Mouse (Mus musculus) limb, embryonic 11.5 days (tissue): ENCODE measurements at regions not wholly inside any gene's neighbourhood (a gene's known extent, or its start where the extent isn't known, plus 50 kb on each side); places are given as distances from the start of the nearest gene placed in this dataset.

Source experiments
- ATAC-seq: fragments of 200-750 bp; cut with Nextera tagmentation; 2 replicates; pipeline ENCODE4 v1.8.0; 2017; ENCODE audit warnings: low read depth; ENCODE audit not compliant: insufficient number of reproducible peaks, low FRiP score, low TSS enrichment
- DNase-seq: peaks from one replicate; pipeline ENCODE4 v3.0.0-alpha.2; 2015; ENCODE audit warnings: low spot score
- H3K27ac ChIP-seq: fragments of 300-500 bp; sonication (generic); replicated peaks from 2 replicates; pipeline ENCODE4 v1.5.1; 2014; ENCODE audit warnings: low read depth, mild to moderate bottlenecking, low read length
- H3K27me3 ChIP-seq: fragments of 300-500 bp; sonication (generic); 2 replicates; pipeline ENCODE4 v1.6.1; 2014; ENCODE audit warnings: mild to moderate bottlenecking, low read length, mixed read lengths; ENCODE audit not compliant: control insufficient read depth, insufficient read depth
- H3K36me3 ChIP-seq: fragments of 300-500 bp; sonication (generic); 2 replicates; pipeline ENCODE4 v1.6.1; 2014; ENCODE audit warnings: mild to moderate bottlenecking, low read length, moderate library complexity, mixed read lengths; ENCODE audit not compliant: control insufficient read depth, insufficient read depth
- H3K4me1 ChIP-seq: fragments of 300-500 bp; sonication (generic); 2 replicates; pipeline ENCODE4 v1.6.1; 2014; ENCODE audit warnings: low read length, mixed read lengths; ENCODE audit not compliant: control insufficient read depth, insufficient read depth
- H3K4me2 ChIP-seq: fragments of 300-500 bp; sonication (generic); 2 replicates; pipeline ENCODE4 v1.6.1; 2014; ENCODE audit warnings: low read depth, mild to moderate bottlenecking, moderate library complexity; ENCODE audit not compliant: severe bottlenecking
- H3K4me3 ChIP-seq: fragments of 300-500 bp; sonication (generic); 2 replicates; pipeline ENCODE4 v1.5.1; 2014; ENCODE audit warnings: low read depth, low read length
- H3K9ac ChIP-seq: fragments of 300-500 bp; sonication (generic); 2 replicates; pipeline ENCODE4 v1.6.1; 2014; ENCODE audit warnings: mild to moderate bottlenecking, low read length
- H3K9me3 ChIP-seq: fragments of 300-500 bp; sonication (generic); 2 replicates; pipeline ENCODE4 v1.6.1; 2016; ENCODE audit warnings: low read length; ENCODE audit not compliant: control insufficient read depth
- WGBS: fragments of 180-500 bp; shearing (Covaris S2); extraction: QIAGEN DNeasy Blood & Tissue Kit; methylation state at CpG from one replicate; pipeline ENCODE4 v1.1.7; 2014; 5-methylcytosine and 5-hydroxymethylcytosine counted together

DNA sequence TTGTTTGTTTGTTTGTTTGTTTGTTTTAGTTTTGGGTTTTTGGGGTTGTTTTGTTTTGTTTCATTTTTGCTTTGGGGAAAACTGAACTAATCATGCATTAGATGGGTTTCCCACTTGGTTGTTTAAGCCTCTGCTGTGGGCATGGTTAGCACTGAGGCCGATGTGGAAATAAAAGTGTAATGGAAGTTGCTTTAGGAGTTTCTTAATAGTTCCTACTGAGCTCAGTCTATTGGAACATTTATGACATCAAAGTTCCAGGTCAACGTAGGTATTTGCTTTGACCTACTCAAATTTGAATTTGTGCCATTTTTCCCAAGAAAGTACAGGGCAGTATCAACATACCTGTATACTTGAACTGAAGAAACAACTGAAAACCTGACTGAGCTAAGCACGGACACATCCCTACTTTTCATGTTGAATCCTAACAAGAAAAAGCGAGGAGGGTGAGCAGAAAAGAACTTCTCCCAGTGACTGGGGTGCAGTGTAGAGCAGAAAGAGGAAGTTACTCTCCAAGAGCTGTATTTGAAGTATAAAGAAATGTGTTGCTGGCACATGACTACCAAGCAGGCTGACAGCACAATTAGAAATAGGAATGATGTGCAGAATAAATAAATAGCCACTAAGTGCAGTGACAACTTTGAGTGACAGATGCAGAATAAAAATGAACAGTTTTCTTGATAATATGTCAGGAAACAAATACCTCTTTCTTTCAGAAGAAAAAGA lies 122.0 kb upstream of the Atp2b1 start:
- Histone ChIP-seq H3K4me3 (no peak overlapping the region), H3K27me3 (no peaks in the 10 kb centered on the region), H3K36me3 (no peaks in the 10 kb centered on the region), H3K9me3 (no peaks in the 10 kb centered on the region), H3K4me2 (no peak overlapping the region), H3K9ac (no peak overlapping the region), H3K27ac (no peak overlapping the region), H3K4me1 (no peaks in the 10 kb centered on the region)
- WGBS, result 87% methylated on average over 4 of the region's 4 CpGs
- ATAC-seq (no peak), DNase-seq (no peak)

DNA sequence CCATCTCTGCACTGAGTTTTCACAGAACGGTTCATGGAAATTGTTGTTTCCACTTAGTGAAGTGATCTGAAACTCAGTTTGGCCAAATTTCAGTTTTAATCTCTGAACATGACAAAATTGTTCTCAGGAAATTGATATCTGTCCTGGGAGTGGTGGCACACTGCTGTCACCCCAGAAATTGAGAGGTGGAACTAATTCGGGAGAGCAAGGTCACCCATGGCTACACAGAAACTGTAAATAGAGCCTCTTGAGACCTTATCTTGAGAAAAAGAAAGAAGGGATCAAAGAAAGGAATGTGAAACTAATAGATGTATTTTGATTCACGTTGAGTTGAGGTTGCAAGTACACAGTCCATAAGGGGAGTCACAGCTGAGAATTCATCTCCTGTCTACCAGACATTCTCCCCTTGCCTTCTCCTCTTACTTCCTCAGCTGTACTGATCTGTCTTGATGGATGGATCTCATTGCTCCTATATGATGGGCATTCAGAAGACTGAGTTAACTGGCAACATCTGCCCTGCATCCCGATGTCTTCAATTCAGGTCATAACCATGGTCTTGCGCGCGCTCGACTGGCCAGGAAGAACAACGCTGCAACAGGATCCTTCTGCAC lies 120.2 kb upstream of the Atp2b1 start:
- Histone ChIP-seq H3K27me3 (no peaks in the 10 kb centered on the region), H3K9me3 (no peaks in the 10 kb centered on the region), H3K36me3 (no peaks in the 10 kb centered on the region), H3K27ac (no peak overlapping the region), H3K9ac (no peak overlapping the region), H3K4me1 (no peaks in the 10 kb centered on the region), H3K4me3 (no peak overlapping the region), H3K4me2 (no peak overlapping the region)
- WGBS, result 85% methylated on average over 9 of the region's 9 CpGs
- ATAC-seq, result no peak; the same call in 1 of the 2 replicates
- no peak for DNase-seq

DNA sequence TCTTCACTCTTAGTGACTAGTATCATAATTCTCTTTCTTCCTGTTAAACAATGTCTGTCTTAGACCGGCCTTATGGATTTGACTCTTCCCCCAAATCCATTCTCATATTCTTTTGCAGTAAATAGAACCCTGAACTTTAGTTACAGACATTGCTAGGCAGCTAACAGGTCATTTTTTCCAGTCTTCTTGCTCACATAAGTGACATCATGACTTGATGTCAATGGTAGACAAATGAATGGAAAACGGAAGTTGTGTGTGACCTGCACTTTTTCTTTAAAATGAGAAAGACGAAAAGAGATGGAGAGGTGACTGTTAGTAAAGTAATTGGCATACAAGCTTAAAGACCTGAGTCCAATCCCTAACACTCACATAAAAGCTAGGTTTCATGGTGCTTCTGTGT lies 118.2 kb upstream of the Atp2b1 start:
- ATAC-seq, result no peak
- H3K36me3 ChIP-seq, result no peaks in the 10 kb centered on the region
- H3K27ac ChIP-seq, result no peak overlapping the region
- 92% methylated on average over 3 of the region's 3 CpGs for WGBS
- no peak overlapping the region for H3K9ac ChIP-seq
- no peak overlapping the region for H3K4me3 ChIP-seq
- no peaks in the 10 kb centered on the region for H3K9me3 ChIP-seq
- H3K4me1 ChIP-seq, result peaks cover 2% of the 10 kb centered on the region; the same call in 1 of the 2 replicates
- no peak for DNase-seq
- no peak overlapping the region for H3K4me2 ChIP-seq
- no peaks in the 10 kb centered on the region for H3K27me3 ChIP-seq

DNA sequence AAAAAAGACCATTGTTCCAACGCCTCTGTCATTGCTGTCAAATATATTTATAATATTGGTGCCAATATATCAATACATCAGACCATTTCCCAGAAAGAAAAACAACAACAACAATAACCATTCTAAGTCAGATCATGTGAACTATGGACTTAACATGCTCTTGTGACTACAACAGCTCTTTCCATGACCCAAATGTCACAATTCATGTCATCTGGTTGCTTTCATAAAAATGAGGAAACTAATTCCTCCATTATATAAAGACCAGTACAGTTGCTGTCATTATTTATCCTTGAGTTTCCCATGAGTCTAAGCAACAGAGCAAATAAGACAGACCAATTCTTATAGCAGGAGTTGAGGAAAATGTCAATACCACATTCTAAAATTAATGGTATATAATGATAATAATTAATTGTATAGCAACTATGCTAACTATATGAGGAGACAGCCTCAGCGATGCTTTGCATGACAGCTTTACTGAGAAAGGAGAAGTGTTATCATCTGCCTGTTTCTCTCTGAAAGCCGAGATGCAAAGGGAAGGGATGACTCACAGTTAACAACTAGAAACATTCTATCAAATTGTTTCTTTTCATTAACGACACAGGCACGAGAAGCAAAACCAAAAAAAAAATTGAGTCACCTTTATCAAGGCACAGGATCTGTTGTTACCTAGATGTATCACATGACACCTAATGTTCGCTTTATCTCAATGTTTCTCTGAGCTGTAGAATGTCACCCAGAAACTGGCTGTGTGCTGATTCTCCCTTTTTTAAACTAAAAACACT lies 115.4 kb upstream of the Atp2b1 start:
- DNase-seq, result no peak
- H3K27me3 ChIP-seq, result no peaks in the 10 kb centered on the region
- H3K9ac ChIP-seq, result no peak overlapping the region
- H3K4me3 ChIP-seq, result no peak overlapping the region
- no peak for ATAC-seq
- no peak overlapping the region for H3K4me2 ChIP-seq
- no peak overlapping the region for H3K27ac ChIP-seq
- no peaks in the 10 kb centered on the region for H3K36me3 ChIP-seq
- no peaks in the 10 kb centered on the region for H3K9me3 ChIP-seq
- H3K4me1 ChIP-seq, result peaks cover 2% of the 10 kb centered on the region; the same call in 1 of the 2 replicates
- WGBS, result 79% methylated on average over 6 of the region's 6 CpGs

DNA sequence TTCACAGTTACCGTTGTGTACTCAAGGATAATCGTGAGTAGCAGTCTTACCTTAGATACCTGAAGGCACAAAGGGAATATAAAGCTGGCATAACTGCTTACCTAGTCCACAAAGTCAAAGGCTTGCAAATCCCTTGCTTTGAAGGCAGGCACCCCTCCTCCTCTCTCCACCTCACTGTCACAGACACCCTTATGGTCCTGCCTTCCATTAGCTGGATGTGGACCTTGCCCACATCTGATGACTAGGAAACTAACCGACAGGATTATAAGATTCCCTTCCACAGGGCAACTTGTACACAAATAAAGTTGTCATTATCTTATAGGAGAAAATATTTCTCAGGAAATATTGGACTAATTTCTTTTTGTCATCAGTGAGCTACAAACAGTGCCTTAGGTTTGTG lies 114.4 kb upstream of the Atp2b1 start:
- Histone ChIP-seq H3K4me3 (no peak overlapping the region), H3K27me3 (no peaks in the 10 kb centered on the region), H3K4me1 (peaks cover 2% of the 10 kb centered on the region; the same call in 1 of the 2 replicates), H3K9me3 (no peaks in the 10 kb centered on the region), H3K9ac (no peak overlapping the region), H3K4me2 (no peak overlapping the region), H3K36me3 (no peaks in the 10 kb centered on the region), H3K27ac (no peak overlapping the region)
- no peak for ATAC-seq
- DNase-seq, result no peak
- 68% methylated on average over 3 of the region's 3 CpGs for WGBS

DNA sequence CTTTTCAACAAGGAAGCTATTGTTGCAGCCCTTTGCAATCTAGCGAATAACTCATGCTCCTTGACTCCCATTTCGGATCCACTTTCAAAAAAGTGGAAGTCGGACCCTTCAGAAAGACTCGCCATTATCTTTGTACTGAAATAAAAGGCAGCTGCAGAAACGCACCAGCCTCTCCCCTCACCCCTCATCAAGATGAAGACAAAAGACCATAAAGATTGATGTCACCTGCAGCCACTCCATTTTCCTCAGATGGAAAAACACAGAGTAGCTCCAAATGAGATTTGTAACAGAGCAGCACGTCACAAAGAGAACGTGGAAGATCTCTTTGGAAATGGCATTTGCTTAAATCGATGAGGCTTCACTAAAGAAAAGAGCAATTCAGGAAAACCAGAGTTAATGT lies 113.3 kb upstream of the Atp2b1 start:
- Histone ChIP-seq H3K4me2 (no peak overlapping the region), H3K27me3 (no peaks in the 10 kb centered on the region), H3K9ac (no peak overlapping the region), H3K36me3 (no peaks in the 10 kb centered on the region), H3K27ac (no peak overlapping the region), H3K4me3 (no peak overlapping the region), H3K4me1 (peaks cover 2% of the 10 kb centered on the region; the same call in 1 of the 2 replicates), H3K9me3 (no peaks in the 10 kb centered on the region)
- ATAC-seq (no peak), DNase-seq (no peak)
- WGBS, result 59% methylated on average over 8 of the region's 8 CpGs

DNA sequence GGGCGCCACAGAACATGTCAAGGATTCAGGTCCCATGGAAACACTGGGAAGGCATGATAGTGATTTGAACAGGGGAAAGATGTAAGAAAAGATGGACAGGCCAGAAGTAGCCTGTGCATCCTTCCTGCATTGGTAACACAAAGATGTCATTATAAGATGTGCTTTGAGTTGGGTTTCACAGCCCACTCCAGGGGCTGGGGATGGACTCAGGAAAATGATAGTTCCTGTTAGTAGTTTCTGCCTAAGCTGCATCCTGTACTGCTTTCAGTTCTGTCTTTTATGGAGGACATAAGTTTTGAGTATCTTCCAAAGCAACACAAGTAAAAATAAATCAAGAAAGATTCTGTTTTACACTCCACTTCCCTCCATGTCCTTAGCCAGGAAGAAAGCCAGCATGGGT lies 109.2 kb upstream of the Atp2b1 start:
- no peak overlapping the region for H3K4me2 ChIP-seq
- H3K27ac ChIP-seq, result no peak overlapping the region
- H3K27me3 ChIP-seq, result no peaks in the 10 kb centered on the region
- 96% methylated on average over 1 of the region's 1 CpGs for WGBS
- H3K4me3 ChIP-seq, result no peak overlapping the region
- DNase-seq, result no peak
- H3K9ac ChIP-seq, result no peak overlapping the region
- H3K9me3 ChIP-seq, result no peaks in the 10 kb centered on the region
- 0 out of 2 replicates have a peak, but pooled peaks cover 2% of the 10 kb centered on the region for H3K4me1 ChIP-seq
- no peaks in the 10 kb centered on the region for H3K36me3 ChIP-seq
- no peak for ATAC-seq

DNA sequence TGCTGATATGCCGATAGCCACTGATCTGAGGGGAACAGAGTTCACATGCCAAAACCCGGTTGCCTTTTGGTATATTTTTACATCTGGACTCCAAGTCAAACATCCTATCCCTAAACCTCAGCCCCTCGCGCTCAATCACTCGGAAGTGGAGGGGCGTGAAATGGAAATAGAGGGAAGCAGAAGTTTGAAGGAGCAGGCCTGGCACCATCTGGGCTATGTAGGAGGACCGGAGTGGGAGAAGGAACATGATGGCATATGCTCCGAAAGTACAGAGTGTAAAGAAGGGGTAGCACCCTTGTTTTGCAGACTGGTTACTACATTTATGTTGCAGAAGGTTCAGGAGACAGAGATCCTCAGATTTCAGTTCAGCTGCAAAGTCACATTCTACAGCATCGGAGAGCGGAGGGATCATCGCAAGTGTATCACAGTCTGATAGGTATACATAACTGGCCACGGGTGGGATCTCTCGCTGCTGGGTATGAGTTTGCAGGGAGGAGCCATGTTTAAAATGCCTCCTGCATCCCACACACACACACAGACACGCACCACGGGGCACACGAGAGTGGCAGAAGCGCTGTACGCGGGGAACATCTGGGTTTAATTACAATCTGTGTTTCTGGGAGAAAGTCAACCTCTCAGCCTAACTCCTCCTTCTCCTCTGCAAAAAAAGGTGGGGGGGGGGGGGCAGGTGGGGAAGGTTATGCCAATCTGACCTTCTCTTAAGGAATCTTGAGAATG lies 107.2 kb upstream of the Atp2b1 start:
- H3K9me3 ChIP-seq, result no peaks in the 10 kb centered on the region
- H3K4me3 ChIP-seq, result no peak overlapping the region
- 58% methylated on average over 19 of the region's 19 CpGs for WGBS
- no peak overlapping the region for H3K9ac ChIP-seq
- DNase-seq (peak; percentile 46), ATAC-seq (peak; percentile 60)
- no peaks in the 10 kb centered on the region for H3K36me3 ChIP-seq
- no peaks in the 10 kb centered on the region for H3K27me3 ChIP-seq
- no peak overlapping the region for H3K4me2 ChIP-seq
- no peak overlapping the region for H3K27ac ChIP-seq
- 0 out of 2 replicates have a peak, but pooled peaks cover 2% of the 10 kb centered on the region for H3K4me1 ChIP-seq
